Mouse (Mus musculus): ENCODE measurements at regions not wholly inside any gene's neighbourhood (a gene's known extent, or its start where the extent isn't known, plus 50 kb on each side); places are given as distances from the start of the nearest gene placed in this dataset.

DNA sequence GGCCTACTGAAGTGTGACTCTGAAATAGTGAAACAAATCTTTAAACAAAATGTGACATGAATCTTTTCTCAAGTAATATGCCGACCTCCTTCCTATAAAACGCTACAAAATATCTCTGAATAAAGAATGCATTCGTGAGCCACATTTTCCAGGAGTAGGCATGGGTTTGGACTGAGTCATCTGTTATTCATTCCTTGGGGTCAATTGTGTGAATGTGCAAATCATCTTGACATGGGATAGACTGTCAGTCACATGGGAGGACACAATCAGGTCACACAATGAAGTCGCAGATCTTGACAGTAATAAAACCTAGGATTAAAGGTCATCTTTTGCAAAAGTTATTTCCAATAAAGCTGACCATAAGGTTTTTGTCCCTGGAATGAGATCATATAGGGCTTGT, 418.0 kb upstream of the Atp2b1 start:
- TF ChIP-seq GATA1 (IDR thresholded peaks at IDR 0.05; ENCODE audit: borderline replicate concordance, low read length) (no peak), CTCF (IDR thresholded peaks at IDR 0.05; ENCODE audit: low read depth, low read length) (no peak), GATA2 (IDR thresholded peaks at IDR 0.05; ENCODE audit: borderline replicate concordance, low read depth, low read length) (no peak), TAL1 (conservative IDR thresholded peaks at IDR 0.05; ENCODE audit: low read depth, low read length) (no peak)
